Mouse (Mus musculus): ENCODE results near the gene Ptprm. TPM values are rescaled to one million over a fixed set of nuclear protein-coding genes. Genes with fewer than 3 reads are reported as not detected.

Gene Ptprm
- polyA plus RNA-seq, 1 experiment from 2014 or later, result 10.3 TPM

DNA sequence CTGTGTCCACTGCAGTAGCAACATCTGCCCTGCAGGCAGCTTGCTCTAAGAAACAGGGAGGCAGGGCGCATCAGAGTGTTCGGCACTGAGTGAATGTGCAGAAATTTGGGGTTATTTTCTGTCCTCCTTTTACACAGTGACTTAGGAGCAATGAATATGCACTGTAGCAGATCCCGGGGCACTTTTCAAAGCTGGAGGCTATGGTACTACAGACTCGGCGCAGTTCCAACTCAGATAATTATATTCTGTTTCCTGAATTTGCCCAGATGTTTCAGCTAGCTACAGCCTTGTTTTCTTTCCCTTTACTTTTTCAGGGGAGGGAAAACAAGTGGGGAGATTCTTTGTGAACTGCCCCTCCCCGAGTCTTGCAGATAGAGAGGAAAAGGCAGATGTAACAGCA lies 281.1 kb downstream of the Ptprm start:
- Histone ChIP-seq H3K4me3 (ENCODE audit: low read depth, low read length) (no peak overlapping the region), H3K27me3 (ENCODE audit: control insufficient read depth, insufficient read depth, low read length) (no peaks in the 10 kb centered on the region), H3K4me2 (ENCODE audit: low read depth, low read length) (no peak overlapping the region), H3K9me3 (replicated peaks; ENCODE audit: control insufficient read depth, low read length) (no peaks in the 10 kb centered on the region), H3K4me1 (ENCODE audit: control insufficient read depth, insufficient read depth, low read length) (no peaks in the 10 kb centered on the region), H3K9ac (replicated peaks; ENCODE audit: low read length) (no peak overlapping the region), H3K36me3 (replicated peaks; ENCODE audit: control insufficient read depth, insufficient read depth, low read depth, low read length) (no peaks in the 10 kb centered on the region), H3K27ac (replicated peaks; ENCODE audit: low read depth, low read length) (no peak overlapping the region)
- 70% methylated on average over 6 of the region's 6 CpGs for WGBS
- DNase-seq (ENCODE audit: low spot score) (no peak), ATAC-seq (replicated peaks; ENCODE audit: insufficient number of reproducible peaks, low FRiP score, low TSS enrichment, low read depth) (no peak)

DNA sequence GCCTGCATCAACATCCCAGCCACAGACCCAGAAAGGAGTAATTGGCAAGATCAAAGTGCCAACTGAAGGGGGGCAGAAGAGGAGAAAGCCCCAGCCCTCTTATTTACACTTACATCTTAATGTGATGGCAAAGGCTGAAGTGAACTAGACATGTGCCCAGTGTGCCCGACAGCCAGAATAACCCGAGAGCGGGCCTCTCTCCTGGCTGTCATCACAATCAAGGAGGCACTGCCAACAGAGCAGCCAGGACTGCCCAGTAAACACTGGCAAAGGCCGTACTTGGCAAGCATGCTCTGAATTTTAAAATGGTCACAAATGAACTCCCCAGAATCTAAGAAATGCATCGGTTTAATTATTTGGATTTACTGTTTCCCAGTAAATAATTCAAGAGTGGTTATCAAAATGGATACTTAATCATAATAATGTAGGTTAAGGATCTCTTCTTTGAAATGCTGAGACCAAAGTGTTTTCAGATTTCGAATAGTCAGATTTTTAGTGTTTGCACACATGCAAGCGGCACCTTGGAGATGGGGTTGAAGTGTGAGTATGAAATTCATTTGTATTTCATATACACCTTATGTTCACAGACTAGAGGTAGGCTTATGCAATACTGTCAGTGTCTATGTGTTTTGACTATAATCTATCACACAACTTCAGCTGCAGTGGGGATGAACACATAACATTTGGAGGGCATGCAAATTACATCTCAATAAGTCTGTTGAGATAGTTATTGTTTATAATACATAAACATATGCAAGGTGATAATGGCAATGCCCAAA lies 282.8 kb downstream of the Ptprm start:
- Histone ChIP-seq H3K4me1 (ENCODE audit: control insufficient read depth, insufficient read depth, low read length) (no peaks in the 10 kb centered on the region), H3K4me3 (ENCODE audit: low read depth, low read length) (no peak overlapping the region), H3K9me3 (replicated peaks; ENCODE audit: control insufficient read depth, low read length) (no peaks in the 10 kb centered on the region), H3K27me3 (ENCODE audit: control insufficient read depth, insufficient read depth, low read length) (no peaks in the 10 kb centered on the region), H3K9ac (replicated peaks; ENCODE audit: low read length) (no peak overlapping the region), H3K36me3 (replicated peaks; ENCODE audit: control insufficient read depth, insufficient read depth, low read depth, low read length) (no peaks in the 10 kb centered on the region), H3K27ac (replicated peaks; ENCODE audit: low read depth, low read length) (no peak overlapping the region), H3K4me2 (ENCODE audit: low read depth, low read length) (no peak overlapping the region)
- ATAC-seq (replicated peaks; ENCODE audit: insufficient number of reproducible peaks, low FRiP score, low TSS enrichment, low read depth), result no peak
- DNase-seq (ENCODE audit: low spot score), result no peak
- WGBS, result 89% methylated on average over 7 of the region's 7 CpGs

DNA sequence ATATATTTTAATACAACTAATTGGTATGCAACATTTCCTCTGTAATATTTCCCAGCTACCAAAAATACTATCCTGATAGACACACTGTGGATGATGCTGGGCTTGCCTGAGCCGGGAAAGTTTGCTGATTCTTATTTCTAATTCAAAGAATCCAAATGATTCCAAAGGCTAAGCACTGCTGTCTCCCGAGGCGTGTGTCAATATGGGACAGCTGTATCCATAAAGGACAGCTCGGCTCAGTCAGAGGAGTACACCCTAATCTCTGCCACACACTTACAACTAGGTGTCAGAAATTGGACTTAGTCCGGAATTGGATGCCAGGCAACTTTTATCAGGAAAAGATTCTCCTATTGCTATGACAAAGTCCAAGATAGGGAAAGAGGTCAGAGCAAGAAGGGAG lies 290.6 kb downstream of the Ptprm start:
- Histone ChIP-seq H3K4me2 (ENCODE audit: low read depth, low read length) (no peak overlapping the region), H3K4me3 (ENCODE audit: low read depth, low read length) (no peak overlapping the region), H3K9ac (replicated peaks; ENCODE audit: low read length) (no peak overlapping the region), H3K9me3 (replicated peaks; ENCODE audit: control insufficient read depth, low read length) (no peaks in the 10 kb centered on the region), H3K27ac (replicated peaks; ENCODE audit: low read depth, low read length) (no peak overlapping the region), H3K36me3 (replicated peaks; ENCODE audit: control insufficient read depth, insufficient read depth, low read depth, low read length) (no peaks in the 10 kb centered on the region), H3K4me1 (ENCODE audit: control insufficient read depth, insufficient read depth, low read length) (no peaks in the 10 kb centered on the region), H3K27me3 (ENCODE audit: control insufficient read depth, insufficient read depth, low read length) (no peaks in the 10 kb centered on the region)
- DNase-seq (ENCODE audit: low spot score) (no peak), ATAC-seq (replicated peaks; ENCODE audit: insufficient number of reproducible peaks, low FRiP score, low TSS enrichment, low read depth) (no peak)
- WGBS, result 94% methylated on average over 5 of the region's 5 CpGs

DNA sequence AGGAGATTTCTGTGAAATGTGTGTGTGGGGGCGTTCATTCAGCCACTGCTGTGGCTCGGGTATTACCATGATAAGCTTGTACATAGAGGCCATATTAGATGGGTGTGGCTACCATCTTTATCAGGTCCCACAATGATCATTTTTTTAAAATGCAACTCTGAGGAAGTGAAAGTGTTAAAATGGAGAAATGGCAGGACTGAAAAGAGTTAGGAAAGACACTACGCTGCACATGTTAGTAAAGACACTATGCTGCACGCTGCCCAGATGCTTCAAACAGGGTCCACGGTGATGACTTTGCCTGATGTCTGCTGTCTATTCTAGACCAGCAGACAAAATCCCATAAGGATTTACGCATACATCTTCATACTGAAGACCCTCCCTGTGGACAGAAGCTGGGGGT lies 298.6 kb downstream of the Ptprm start:
- no peaks in the 10 kb centered on the region for H3K36me3 ChIP-seq (replicated peaks; ENCODE audit: control insufficient read depth, insufficient read depth, low read depth, low read length)
- no peak overlapping the region for H3K27ac ChIP-seq (replicated peaks; ENCODE audit: low read depth, low read length)
- DNase-seq (ENCODE audit: low spot score) (no peak), ATAC-seq (replicated peaks; ENCODE audit: insufficient number of reproducible peaks, low FRiP score, low TSS enrichment, low read depth) (no peak)
- H3K4me2 ChIP-seq (ENCODE audit: low read depth, low read length), result no peak overlapping the region
- no peaks in the 10 kb centered on the region for H3K4me1 ChIP-seq (ENCODE audit: control insufficient read depth, insufficient read depth, low read length)
- no peak overlapping the region for H3K9ac ChIP-seq (replicated peaks; ENCODE audit: low read length)
- H3K27me3 ChIP-seq (ENCODE audit: control insufficient read depth, insufficient read depth, low read length), result no peaks in the 10 kb centered on the region
- no peak overlapping the region for H3K4me3 ChIP-seq (ENCODE audit: low read depth, low read length)
- WGBS, result 92% methylated on average over 6 of the region's 6 CpGs
- H3K9me3 ChIP-seq (replicated peaks; ENCODE audit: control insufficient read depth, low read length), result no peaks in the 10 kb centered on the region

DNA sequence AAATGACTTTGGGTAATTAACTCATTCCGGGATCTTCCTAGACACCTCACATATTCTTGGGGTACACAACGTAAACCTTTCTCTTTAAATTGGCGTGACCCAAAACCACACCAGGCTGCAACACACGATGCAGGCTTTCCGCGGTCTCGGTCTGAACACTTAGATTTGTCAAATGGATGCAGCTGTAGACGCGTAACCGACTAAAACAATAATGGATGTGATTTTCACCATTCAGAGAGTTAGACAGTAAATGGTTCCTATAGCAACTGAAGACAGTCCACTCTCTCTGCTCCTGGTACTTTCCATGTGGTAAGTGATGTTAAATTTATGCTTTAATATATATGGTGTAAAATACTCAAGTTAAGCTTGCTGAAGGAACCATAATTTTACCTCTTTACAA lies 300.1 kb downstream of the Ptprm start:
- Histone ChIP-seq H3K27me3 (ENCODE audit: control insufficient read depth, insufficient read depth, low read length) (no peaks in the 10 kb centered on the region), H3K36me3 (replicated peaks; ENCODE audit: control insufficient read depth, insufficient read depth, low read depth, low read length) (no peaks in the 10 kb centered on the region), H3K9me3 (replicated peaks; ENCODE audit: control insufficient read depth, low read length) (no peaks in the 10 kb centered on the region), H3K9ac (replicated peaks; ENCODE audit: low read length) (no peak overlapping the region), H3K27ac (replicated peaks; ENCODE audit: low read depth, low read length) (no peak overlapping the region), H3K4me3 (ENCODE audit: low read depth, low read length) (no peak overlapping the region), H3K4me1 (ENCODE audit: control insufficient read depth, insufficient read depth, low read length) (no peaks in the 10 kb centered on the region), H3K4me2 (ENCODE audit: low read depth, low read length) (no peak overlapping the region)
- no peak for ATAC-seq (replicated peaks; ENCODE audit: insufficient number of reproducible peaks, low FRiP score, low TSS enrichment, low read depth)
- WGBS, result 94% methylated on average over 10 of the region's 10 CpGs
- no peak for DNase-seq (ENCODE audit: low spot score)

DNA sequence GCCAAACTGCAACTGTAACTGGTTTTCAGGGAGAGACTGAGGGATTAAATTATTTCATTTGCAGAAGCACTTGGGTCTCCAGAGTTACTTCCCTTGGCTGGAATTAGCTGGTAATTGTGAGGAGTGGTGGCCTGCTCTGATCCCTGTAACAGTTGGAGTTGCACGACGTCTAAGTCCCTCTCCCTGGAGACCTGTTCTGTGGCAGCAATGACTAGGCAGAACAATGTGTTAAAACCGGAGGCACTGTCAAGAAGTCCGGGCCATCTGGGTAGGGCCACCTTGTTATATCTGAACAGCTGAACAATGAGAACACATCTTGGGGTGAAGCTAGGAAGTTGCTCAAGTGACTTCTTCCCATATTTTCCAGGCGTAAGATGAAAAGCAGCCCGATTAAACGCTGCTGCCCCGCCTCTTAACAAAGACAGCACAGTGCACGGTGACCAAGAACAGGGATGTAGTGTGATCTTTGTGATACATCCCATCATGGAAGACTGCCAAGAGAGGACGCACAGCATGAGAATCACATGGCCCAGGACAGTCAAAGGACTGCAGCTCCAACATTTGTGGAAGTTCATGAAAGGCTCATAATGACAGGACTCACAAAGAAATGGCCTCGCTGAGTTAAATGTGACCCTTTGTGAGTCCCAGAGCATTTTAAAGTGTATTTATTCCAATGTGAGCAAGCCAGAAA lies 301.5 kb downstream of the Ptprm start:
- H3K4me1 ChIP-seq (ENCODE audit: control insufficient read depth, insufficient read depth, low read length), result no peaks in the 10 kb centered on the region
- WGBS, result 78% methylated on average over 11 of the region's 11 CpGs
- no peak overlapping the region for H3K4me2 ChIP-seq (ENCODE audit: low read depth, low read length)
- no peak for ATAC-seq (replicated peaks; ENCODE audit: insufficient number of reproducible peaks, low FRiP score, low TSS enrichment, low read depth)
- no peak overlapping the region for H3K27ac ChIP-seq (replicated peaks; ENCODE audit: low read depth, low read length)
- no peaks in the 10 kb centered on the region for H3K36me3 ChIP-seq (replicated peaks; ENCODE audit: control insufficient read depth, insufficient read depth, low read depth, low read length)
- H3K27me3 ChIP-seq (ENCODE audit: control insufficient read depth, insufficient read depth, low read length), result no peaks in the 10 kb centered on the region
- H3K9me3 ChIP-seq (replicated peaks; ENCODE audit: control insufficient read depth, low read length), result no peaks in the 10 kb centered on the region
- H3K9ac ChIP-seq (replicated peaks; ENCODE audit: low read length), result no peak overlapping the region
- peak; percentile 5 for DNase-seq (ENCODE audit: low spot score)
- H3K4me3 ChIP-seq (ENCODE audit: low read depth, low read length), result no peak overlapping the region

DNA sequence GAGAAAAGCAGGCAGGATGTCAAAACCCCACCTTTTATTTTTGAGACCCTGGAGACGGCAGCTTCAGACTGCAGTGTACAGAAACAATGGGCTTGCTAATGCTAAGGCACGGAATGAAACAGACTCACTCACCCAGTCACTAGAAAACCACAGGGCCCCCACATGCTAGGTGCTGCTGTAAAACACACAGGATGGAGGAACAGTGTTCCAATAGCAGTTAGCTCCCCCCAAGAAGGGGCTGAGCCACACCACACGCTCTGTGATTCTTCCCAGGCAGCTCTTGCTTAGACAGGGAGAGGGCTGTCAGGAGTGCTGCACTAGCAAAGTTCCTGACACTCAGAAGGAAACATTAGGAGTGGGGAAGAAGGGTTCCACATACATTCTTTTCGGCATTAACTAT lies 306.6 kb downstream of the Ptprm start:
- ATAC-seq (replicated peaks; ENCODE audit: insufficient number of reproducible peaks, low FRiP score, low TSS enrichment, low read depth) (no peak), DNase-seq (ENCODE audit: low spot score) (no peak)
- Histone ChIP-seq H3K9ac (replicated peaks; ENCODE audit: low read length) (no peak overlapping the region), H3K4me2 (ENCODE audit: low read depth, low read length) (no peak overlapping the region), H3K4me1 (ENCODE audit: control insufficient read depth, insufficient read depth, low read length) (no peaks in the 10 kb centered on the region), H3K4me3 (ENCODE audit: low read depth, low read length) (no peak overlapping the region), H3K9me3 (replicated peaks; ENCODE audit: control insufficient read depth, low read length) (no peaks in the 10 kb centered on the region), H3K27ac (replicated peaks; ENCODE audit: low read depth, low read length) (no peak overlapping the region), H3K36me3 (replicated peaks; ENCODE audit: control insufficient read depth, insufficient read depth, low read depth, low read length) (no peaks in the 10 kb centered on the region), H3K27me3 (ENCODE audit: control insufficient read depth, insufficient read depth, low read length) (no peaks in the 10 kb centered on the region)
- 59% methylated on average over 4 of the region's 4 CpGs for WGBS

DNA sequence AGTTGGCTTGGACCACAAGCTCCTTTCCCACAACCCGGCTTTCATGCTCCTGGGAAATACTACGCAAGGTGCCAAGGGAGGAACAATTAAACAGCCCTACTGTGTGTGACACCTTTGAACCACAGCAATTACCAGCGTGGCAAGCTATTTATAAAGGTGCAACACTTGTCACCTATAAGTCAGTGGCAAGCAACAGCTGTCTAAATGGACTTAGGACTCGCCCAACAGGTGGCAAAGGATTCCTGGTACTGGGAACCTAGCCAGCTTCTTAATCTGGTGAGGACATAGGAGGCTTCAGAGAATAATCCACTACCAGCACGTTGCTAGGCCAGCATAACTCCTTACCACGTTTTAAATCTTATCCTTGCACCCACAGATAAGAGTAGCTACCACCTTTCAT lies 315.7 kb downstream of the Ptprm start:
- no peaks in the 10 kb centered on the region for H3K36me3 ChIP-seq (replicated peaks; ENCODE audit: control insufficient read depth, insufficient read depth, low read depth, low read length)
- no peaks in the 10 kb centered on the region for H3K9me3 ChIP-seq (replicated peaks; ENCODE audit: control insufficient read depth, low read length)
- H3K27ac ChIP-seq (replicated peaks; ENCODE audit: low read depth, low read length), result no peak overlapping the region
- H3K4me1 ChIP-seq (ENCODE audit: control insufficient read depth, insufficient read depth, low read length), result no peaks in the 10 kb centered on the region
- no peak overlapping the region for H3K4me3 ChIP-seq (ENCODE audit: low read depth, low read length)
- no peak overlapping the region for H3K4me2 ChIP-seq (ENCODE audit: low read depth, low read length)
- WGBS, result 79% methylated on average over 6 of the region's 6 CpGs
- DNase-seq (ENCODE audit: low spot score) (no peak), ATAC-seq (replicated peaks; ENCODE audit: insufficient number of reproducible peaks, low FRiP score, low TSS enrichment, low read depth) (no peak)
- H3K9ac ChIP-seq (replicated peaks; ENCODE audit: low read length), result no peak overlapping the region
- H3K27me3 ChIP-seq (ENCODE audit: control insufficient read depth, insufficient read depth, low read length), result no peaks in the 10 kb centered on the region
